Comparison of ENCODE assay signal across 31 mouse cellular contexts in genomic region chr14:76464967-76465366, GRCm38 (mm10). TPM values are rescaled to one million over a fixed set of nuclear protein-coding genes. Genes with fewer than 3 reads are reported as not detected.
DNase-seq lines count a peak whose midpoint lies in the region; ATAC-seq lines count a peak whose summit lies in the region.
"Had no signal": no experiment of that assay in that cellular context is flagged by ENCODE, and none has a peak within 500 bp of the region (broad histone marks: within the 10 kb centered on the region; RNA-seq: fewer than 3 reads in every experiment).

No protein-coding gene starts in this region.

- H3K4me1 ChIP-seq in embryonic facial prominence, embryonic 13.5 days: peaks cover 53% of the 10 kb centered on the region
- H3K4me1 ChIP-seq in embryonic facial prominence, embryonic 10.5 days: peaks cover 38% of the 10 kb centered on the region
- H3K4me1 ChIP-seq in hindbrain, embryonic 12.5 days: peaks cover 21% of the 10 kb centered on the region
- H3K4me1 ChIP-seq in hindbrain, embryonic 11.5 days (replicated peaks; ENCODE audit: control insufficient read depth, insufficient read depth, low read length): no peaks in the 10 kb centered on the region
- H3K4me1 ChIP-seq in midbrain, embryonic 10.5 days: peaks cover 34% of the 10 kb centered on the region
- H3K4me1 ChIP-seq in midbrain, embryonic 16.5 days (ENCODE audit: control insufficient read depth, insufficient read depth, low read length): peaks cover 14% of the 10 kb centered on the region
- H3K4me1 ChIP-seq: liver, embryonic 13.5 days had no signal

- no peak for ATAC-seq in embryonic facial prominence, embryonic 13.5 days (ENCODE audit: insufficient number of reproducible peaks, insufficient read depth, low FRiP score, low TSS enrichment, low read depth)
- ATAC-seq in hindbrain, embryonic 12.5 days (ENCODE audit: low FRiP score): no peak
- no peak for ATAC-seq in hindbrain, embryonic 11.5 days (ENCODE audit: low FRiP score)
- no peak for ATAC-seq in midbrain, embryonic 16.5 days
- ATAC-seq: activated CD4-positive, CD25-positive, alpha-beta regulatory T cell, adult 4 months; forebrain, embryonic 15.5 days; intestine, embryonic 16.5 days had no signal

- no peaks in the 10 kb centered on the region for H3K36me3 ChIP-seq in embryonic facial prominence, embryonic 13.5 days
- H3K36me3 ChIP-seq in embryonic facial prominence, embryonic 10.5 days (replicated peaks): peaks cover 17% of the 10 kb centered on the region
- H3K36me3 ChIP-seq in hindbrain, embryonic 12.5 days: peaks cover 4% of the 10 kb centered on the region; the same call in 1 of the 2 replicates
- H3K36me3 ChIP-seq in hindbrain, embryonic 11.5 days (ENCODE audit: control insufficient read depth, insufficient read depth, low read length): no peaks in the 10 kb centered on the region
- H3K36me3 ChIP-seq in midbrain, embryonic 10.5 days: peaks cover 18% of the 10 kb centered on the region
- no peaks in the 10 kb centered on the region for H3K36me3 ChIP-seq in midbrain, embryonic 16.5 days (ENCODE audit: control insufficient read depth, insufficient read depth, low read length)
- H3K36me3 ChIP-seq: heart, embryonic 15.5 days; limb, embryonic 15.5 days; liver, embryonic 13.5 days had no signal

- no peaks in the 10 kb centered on the region for H3K9me3 ChIP-seq in embryonic facial prominence, embryonic 13.5 days
- no peaks in the 10 kb centered on the region for H3K9me3 ChIP-seq in embryonic facial prominence, embryonic 10.5 days
- H3K9me3 ChIP-seq in hindbrain, embryonic 12.5 days (replicated peaks): no peaks in the 10 kb centered on the region
- H3K9me3 ChIP-seq in hindbrain, embryonic 11.5 days (ENCODE audit: control insufficient read depth, low read length): no peaks in the 10 kb centered on the region
- no peaks in the 10 kb centered on the region for H3K9me3 ChIP-seq in midbrain, embryonic 10.5 days (replicated peaks)
- no peaks in the 10 kb centered on the region for H3K9me3 ChIP-seq in midbrain, embryonic 16.5 days (replicated peaks; ENCODE audit: control insufficient read depth, low read length, poor library complexity, severe bottlenecking)
- H3K9me3 ChIP-seq: forebrain, embryonic 15.5 days; heart, embryonic 15.5 days; limb, embryonic 10.5 days; limb, embryonic 15.5 days; liver, embryonic 13.5 days had no signal

- WGBS in embryonic facial prominence, embryonic 13.5 days: 72% methylated on average over 3 of the region's 3 CpGs
- 79% methylated on average over 3 of the region's 3 CpGs for WGBS in embryonic facial prominence, embryonic 10.5 days
- 84% methylated on average over 3 of the region's 3 CpGs for WGBS in hindbrain, embryonic 12.5 days
- WGBS in hindbrain, embryonic 11.5 days: 82% methylated on average over 3 of the region's 3 CpGs
- WGBS in midbrain, embryonic 10.5 days: 77% methylated on average over 3 of the region's 3 CpGs
- 70% methylated on average over 3 of the region's 3 CpGs for WGBS in midbrain, embryonic 16.5 days

- peak overlapping the region; percentile 46; the same call in 1 of the 2 replicates for H3K9ac ChIP-seq in embryonic facial prominence, embryonic 13.5 days
- H3K9ac ChIP-seq in hindbrain, embryonic 12.5 days: no peak overlapping the region
- H3K9ac ChIP-seq in hindbrain, embryonic 11.5 days (ENCODE audit: low read depth, low read length): no peak overlapping the region
- no peak overlapping the region for H3K9ac ChIP-seq in midbrain, embryonic 16.5 days (ENCODE audit: low read depth, low read length)
- H3K9ac ChIP-seq: forebrain, embryonic 15.5 days; heart, embryonic 15.5 days; limb, embryonic 15.5 days; liver, embryonic 13.5 days had no signal

- H3K4me2 ChIP-seq in embryonic facial prominence, embryonic 13.5 days: no peak overlapping the region
- H3K4me2 ChIP-seq in hindbrain, embryonic 12.5 days (replicated peaks): no peak overlapping the region
- H3K4me2 ChIP-seq in hindbrain, embryonic 11.5 days (replicated peaks; ENCODE audit: low read depth, low read length): no peak overlapping the region
- no peak overlapping the region for H3K4me2 ChIP-seq in midbrain, embryonic 16.5 days (ENCODE audit: low read length)
- H3K4me2 ChIP-seq: forebrain, embryonic 15.5 days; heart, embryonic 15.5 days; limb, embryonic 15.5 days; liver, embryonic 13.5 days had no signal

- peak overlapping the region; percentile 33; the same call in 1 of the 2 replicates for H3K27ac ChIP-seq in embryonic facial prominence, embryonic 13.5 days
- H3K27ac ChIP-seq in embryonic facial prominence, embryonic 10.5 days (replicated peaks): no peak overlapping the region
- peak overlapping the region; percentile 31; the same call in 1 of the 2 replicates for H3K27ac ChIP-seq in hindbrain, embryonic 12.5 days
- no peak overlapping the region for H3K27ac ChIP-seq in hindbrain, embryonic 11.5 days (ENCODE audit: low read depth, low read length)
- 0 out of 2 replicates have a peak overlapping the region, but pooled peaks have one; percentile 46 for H3K27ac ChIP-seq in midbrain, embryonic 10.5 days (replicated peaks)
- H3K27ac ChIP-seq in midbrain, embryonic 16.5 days (ENCODE audit: low read length): no peak overlapping the region
- H3K27ac ChIP-seq: forebrain, embryonic 15.5 days; heart, embryonic 15.5 days; limb, embryonic 10.5 days; limb, embryonic 15.5 days; liver, embryonic 13.5 days; macrophage; stomach, postnatal 0 days had no signal

- DNase-seq in embryonic facial prominence, embryonic 10.5 days (ENCODE audit: low spot score): no peak
- DNase-seq in hindbrain, embryonic 11.5 days (ENCODE audit: low spot score): no peak
- DNase-seq in midbrain, embryonic 10.5 days (ENCODE audit: low spot score): no peak
- DNase-seq in right cerebral cortex, postnatal 14 days: no peak
- DNase-seq in urinary bladder, postnatal 25 days (ENCODE audit: low spot score): no peak
- DNase-seq: adrenal gland, adult 2 months; adrenal gland, postnatal 36 days; cerebellum, adult 2 months; cerebellum, postnatal 14 days; gastrocnemius, postnatal 10 days; kidney, adult 9 months; kidney, postnatal 10 days; layer of hippocampus, postnatal 36 days; liver, embryonic 13.5 days; lung, adult 18-20 months; right cerebral cortex, adult 18-20 months; right cerebral cortex, postnatal 4 days; thymus, adult 18-20 months; thymus, postnatal 25 days had no signal

- no peak overlapping the region for H3K4me3 ChIP-seq in embryonic facial prominence, embryonic 13.5 days
- no peak overlapping the region for H3K4me3 ChIP-seq in embryonic facial prominence, embryonic 10.5 days
- H3K4me3 ChIP-seq in hindbrain, embryonic 12.5 days: no peak overlapping the region
- H3K4me3 ChIP-seq in hindbrain, embryonic 11.5 days (ENCODE audit: low read depth, low read length): no peak overlapping the region
- H3K4me3 ChIP-seq in midbrain, embryonic 10.5 days: no peak overlapping the region
- no peak overlapping the region for H3K4me3 ChIP-seq in midbrain, embryonic 16.5 days (ENCODE audit: low read depth, low read length)
- H3K4me3 ChIP-seq: forebrain, embryonic 15.5 days; heart, embryonic 15.5 days; limb, embryonic 10.5 days; limb, embryonic 15.5 days; liver, embryonic 13.5 days had no signal

- no peaks in the 10 kb centered on the region for H3K27me3 ChIP-seq in embryonic facial prominence, embryonic 13.5 days
- H3K27me3 ChIP-seq in embryonic facial prominence, embryonic 10.5 days (replicated peaks; ENCODE audit: low read depth, poor library complexity, severe bottlenecking): no peaks in the 10 kb centered on the region
- H3K27me3 ChIP-seq in hindbrain, embryonic 12.5 days: no peaks in the 10 kb centered on the region
- H3K27me3 ChIP-seq in hindbrain, embryonic 11.5 days (ENCODE audit: control insufficient read depth, insufficient read depth, low read length): no peaks in the 10 kb centered on the region
- no peaks in the 10 kb centered on the region for H3K27me3 ChIP-seq in midbrain, embryonic 10.5 days (ENCODE audit: low read depth, poor library complexity, severe bottlenecking)
- H3K27me3 ChIP-seq in midbrain, embryonic 16.5 days (ENCODE audit: control insufficient read depth, insufficient read depth, low read depth, low read length): no peaks in the 10 kb centered on the region
- H3K27me3 ChIP-seq: CH12.LX; forebrain, embryonic 15.5 days; heart, embryonic 15.5 days; limb, embryonic 15.5 days; liver, embryonic 13.5 days had no signal

RNA-seq across cellular contexts. Expression of gene Tsc22d1, which starts 50.2 kb away (rescaled TPM):
- 501 and 535 TPM in 2 replicates for polyA plus RNA-seq in embryonic facial prominence, embryonic 13.5 days (2015; fragmentation: Nextera tagmentation; extraction: Ambion mirVana)
- polyA plus RNA-seq in embryonic facial prominence, embryonic 10.5 days (2016; fragmentation: Nextera tagmentation; extraction: Ambion mirVana): 300 and 325 TPM in 2 replicates
- 458 and 517 TPM in 2 replicates for polyA plus RNA-seq in hindbrain, embryonic 12.5 days (2016; fragmentation: Nextera tagmentation; extraction: Ambion mirVana)
- 542 and 547 TPM in 2 replicates for polyA plus RNA-seq in hindbrain, embryonic 11.5 days (2014; fragmentation: Nextera tagmentation; extraction: Ambion mirVana)
- polyA plus RNA-seq in midbrain, embryonic 10.5 days (2016; fragmentation: Nextera tagmentation; extraction: Ambion mirVana): 313 and 341 TPM in 2 replicates
- 738 and 762 TPM in 2 replicates for polyA plus RNA-seq in midbrain, embryonic 16.5 days (2015; fragmentation: Nextera tagmentation; extraction: Ambion mirVana)

Comparison
In these comparisons a context has a peak if more than half of its experiments do, and no peak if none do; other contexts are left out.
1. H3K27ac ChIP-seq: peak in embryonic facial prominence, embryonic 13.5 days (single experiment), hindbrain, embryonic 12.5 days (single experiment) and midbrain, embryonic 10.5 days (single experiment); none in embryonic facial prominence, embryonic 10.5 days (single experiment), hindbrain, embryonic 11.5 days (single experiment) and midbrain, embryonic 16.5 days (single experiment).